In genomic region chr3:84135387-84135786, GRCm38 (mm10) we compare ENCODE assay signal across 8 mouse cellular contexts. TPM values are rescaled to one million over a fixed set of nuclear protein-coding genes. Genes with fewer than 3 reads are reported as not detected.
DNase-seq lines count a peak whose midpoint lies in the region; ATAC-seq lines count a peak whose summit lies in the region.

No protein-coding gene starts in this region.

- peak; percentile 48; the same call in 1 of the 2 replicates for ATAC-seq in neutrophil, adult 5-6 weeks (ENCODE audit: extremely low read depth, insufficient number of reproducible peaks, low FRiP score, poor library complexity, severe bottlenecking)

- 32% methylated on average over 9 of the region's 9 CpGs for WGBS in embryonic facial prominence, embryonic 10.5 days

- intact Hi-C loops in left cerebral cortex, postnatal 4 days (cut with DNase I), result no loop called here

- H3K27me3 ChIP-seq in embryonic facial prominence, embryonic 10.5 days (replicated peaks; ENCODE audit: low read depth, poor library complexity, severe bottlenecking), result no peaks in the 10 kb centered on the region

- DNase-seq in spleen, adult 12 weeks (ENCODE audit: low spot score), result peak; percentile 63
- no peak for DNase-seq in spleen, adult 18-20 months
- DNase-seq in embryonic facial prominence, embryonic 10.5 days (ENCODE audit: low spot score), result peak; percentile 47
- peak; percentile 42 to 66 for DNase-seq in kidney, postnatal 36 days
- DNase-seq in left cerebral cortex, postnatal 4 days, result no peak
- DNase-seq in left cerebral cortex, adult 9 months (ENCODE audit: low spot score in 2 of 2), result no peak
- DNase-seq in left cerebral cortex, adult 18-20 months (ENCODE audit: low spot score in 2 of 2), result no peak

- peaks cover 42% of the 10 kb centered on the region for H3K4me1 ChIP-seq in embryonic facial prominence, embryonic 10.5 days

- peak overlapping the region; percentile 71 for H3K27ac ChIP-seq in embryonic facial prominence, embryonic 10.5 days (replicated peaks)

- peak overlapping the region; percentile 11; the same call in 1 of the 2 replicates for H3K4me3 ChIP-seq in embryonic facial prominence, embryonic 10.5 days

- no peaks in the 10 kb centered on the region for H3K36me3 ChIP-seq in embryonic facial prominence, embryonic 10.5 days (replicated peaks)

- H3K9me3 ChIP-seq in embryonic facial prominence, embryonic 10.5 days, result no peaks in the 10 kb centered on the region

RNA-seq across cellular contexts. Expression of gene Mnd1, which starts 20.2 kb away (rescaled TPM):
- polyA plus RNA-seq in embryonic facial prominence, embryonic 10.5 days (2016; fragmentation: Nextera tagmentation; extraction: Ambion mirVana), result 13.4 and 15.2 TPM in 2 replicates
- total RNA-seq in neutrophil, adult 5-6 weeks (2017), result 0.81 and 2.0 TPM in 2 replicates
- total RNA-seq in left cerebral cortex, postnatal 4 days (2021), result 1 to 10 TPM; 2.7 to 2.9 TPM
- 1 to 10 TPM in 1 of 2 experiments, under 1 TPM in 1; 0.86 to 1.4 TPM for total RNA-seq in left cerebral cortex, adult 18-20 months (2021)

RNA-seq across cellular contexts. Expression of gene Gm6525, which starts 38.5 kb away (rescaled TPM):
- 0.91 and 1.3 TPM in 2 replicates for polyA plus RNA-seq in embryonic facial prominence, embryonic 10.5 days (2016; fragmentation: Nextera tagmentation; extraction: Ambion mirVana)
- not detected in 2 replicates for total RNA-seq in neutrophil, adult 5-6 weeks (2017)
- total RNA-seq in left cerebral cortex, postnatal 4 days (2021), result not detected
- total RNA-seq in left cerebral cortex, adult 18-20 months (2021), result not detected

Comparison
In these comparisons a context has a peak if more than half of its experiments do, and no peak if none do; other contexts are left out.
1. DNase-seq: peak in spleen, adult 12 weeks (single experiment), embryonic facial prominence, embryonic 10.5 days (single experiment) and kidney, postnatal 36 days (2 of 2); none in spleen, adult 18-20 months (0 of 2), left cerebral cortex, postnatal 4 days (single experiment), left cerebral cortex, adult 9 months (0 of 2) and left cerebral cortex, adult 18-20 months (0 of 2).